In the genomic region with DNA sequence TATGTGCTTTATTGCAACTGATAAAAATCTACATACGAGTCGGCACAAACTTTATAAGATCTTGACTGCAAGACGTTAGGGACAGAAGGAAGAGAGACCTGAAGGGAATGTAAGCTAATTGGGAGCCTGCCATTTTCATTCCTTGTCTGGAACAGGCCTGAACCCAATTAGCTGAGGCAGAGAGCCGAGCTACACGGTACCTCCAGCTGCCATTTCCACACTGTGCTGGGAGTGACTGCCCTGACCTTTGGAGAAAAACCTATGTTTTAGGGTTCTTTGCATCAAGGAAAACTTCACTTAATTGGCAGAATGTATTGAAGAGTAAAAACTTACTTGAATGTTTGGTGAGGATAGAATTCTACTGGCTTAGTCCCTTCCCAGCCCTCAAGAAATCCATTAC, we compare ENCODE assay signal across 25 mouse cellular contexts.
DNase-seq lines count a peak whose midpoint lies in the region; ATAC-seq lines count a peak whose summit lies in the region.
"Had no signal": no experiment of that assay in that cellular context is flagged by ENCODE, and none has a peak within 500 bp of the region (broad histone marks: within the 10 kb centered on the region; RNA-seq: fewer than 3 reads in every experiment).

No protein-coding gene starts in this region.

- H3K36me3 ChIP-seq in embryonic facial prominence, embryonic 11.5 days (replicated peaks; ENCODE audit: control insufficient read depth, insufficient read depth, low read depth, low read length) = no peaks in the 10 kb centered on the region
- H3K36me3 ChIP-seq in embryonic facial prominence, embryonic 10.5 days (replicated peaks) = no peaks in the 10 kb centered on the region; the same call in 1 of the 2 replicates
- no peaks in the 10 kb centered on the region for H3K36me3 ChIP-seq in kidney, embryonic 15.5 days
- peaks cover 5% of the 10 kb centered on the region; the same call in 1 of the 2 replicates for H3K36me3 ChIP-seq in kidney, embryonic 16.5 days (ENCODE audit: insufficient read depth, low read length)
- H3K36me3 ChIP-seq in embryonic facial prominence, embryonic 13.5 days = peaks cover 7% of the 10 kb centered on the region; the same call in 1 of the 2 replicates
- 0 out of 2 replicates have a peak, but pooled peaks cover 2% of the 10 kb centered on the region for H3K36me3 ChIP-seq in limb, embryonic 12.5 days
- H3K36me3 ChIP-seq: hindbrain, embryonic 15.5 days; liver, embryonic 12.5 days; midbrain, embryonic 13.5 days had no signal

- H3K4me2 ChIP-seq in embryonic facial prominence, embryonic 11.5 days (ENCODE audit: low read depth, low read length) = no peak overlapping the region
- H3K4me2 ChIP-seq in kidney, embryonic 15.5 days = no peak overlapping the region
- no peak overlapping the region for H3K4me2 ChIP-seq in kidney, embryonic 16.5 days (replicated peaks; ENCODE audit: low read depth, low read length)
- H3K4me2 ChIP-seq in embryonic facial prominence, embryonic 13.5 days = no peak overlapping the region
- no peak overlapping the region for H3K4me2 ChIP-seq in limb, embryonic 12.5 days
- H3K4me2 ChIP-seq: heart, embryonic 11.5 days; hindbrain, embryonic 15.5 days; liver, embryonic 12.5 days; midbrain, embryonic 13.5 days had no signal

- H3K9ac ChIP-seq in embryonic facial prominence, embryonic 11.5 days (replicated peaks; ENCODE audit: low read length) = no peak overlapping the region
- H3K9ac ChIP-seq in kidney, embryonic 15.5 days = no peak overlapping the region
- H3K9ac ChIP-seq in kidney, embryonic 16.5 days (replicated peaks; ENCODE audit: low read length) = no peak overlapping the region
- H3K9ac ChIP-seq in embryonic facial prominence, embryonic 13.5 days = no peak overlapping the region
- no peak overlapping the region for H3K9ac ChIP-seq in limb, embryonic 12.5 days (replicated peaks)
- H3K9ac ChIP-seq: hindbrain, embryonic 15.5 days; liver, embryonic 12.5 days; midbrain, embryonic 13.5 days had no signal

- ATAC-seq in embryonic facial prominence, embryonic 11.5 days (replicated peaks; ENCODE audit: insufficient number of reproducible peaks, low FRiP score, low TSS enrichment, low read depth) = no peak
- no peak for ATAC-seq in kidney, embryonic 15.5 days (replicated peaks; ENCODE audit: low FRiP score)
- ATAC-seq in kidney, embryonic 16.5 days (ENCODE audit: low FRiP score, low TSS enrichment) = no peak
- ATAC-seq in embryonic facial prominence, embryonic 13.5 days (ENCODE audit: insufficient number of reproducible peaks, insufficient read depth, low FRiP score, low TSS enrichment, low read depth) = no peak
- no peak for ATAC-seq in limb, embryonic 12.5 days (ENCODE audit: insufficient number of reproducible peaks, insufficient read depth, low FRiP score, low TSS enrichment, low read depth)
- ATAC-seq: intestine, embryonic 16.5 days; liver, embryonic 12.5 days; midbrain, embryonic 13.5 days had no signal

- H3K9me3 ChIP-seq in embryonic facial prominence, embryonic 11.5 days (replicated peaks; ENCODE audit: control insufficient read depth, low read length) = no peaks in the 10 kb centered on the region
- no peaks in the 10 kb centered on the region for H3K9me3 ChIP-seq in embryonic facial prominence, embryonic 10.5 days
- H3K9me3 ChIP-seq in kidney, embryonic 15.5 days (replicated peaks) = no peaks in the 10 kb centered on the region
- H3K9me3 ChIP-seq in kidney, embryonic 16.5 days (ENCODE audit: low read length) = no peaks in the 10 kb centered on the region
- no peaks in the 10 kb centered on the region for H3K9me3 ChIP-seq in embryonic facial prominence, embryonic 13.5 days
- no peaks in the 10 kb centered on the region for H3K9me3 ChIP-seq in limb, embryonic 12.5 days
- H3K9me3 ChIP-seq: hindbrain, embryonic 15.5 days; liver, embryonic 12.5 days; midbrain, embryonic 13.5 days had no signal

- no peak overlapping the region for H3K27ac ChIP-seq in embryonic facial prominence, embryonic 11.5 days (replicated peaks; ENCODE audit: low read depth, low read length)
- no peak overlapping the region for H3K27ac ChIP-seq in embryonic facial prominence, embryonic 10.5 days (replicated peaks)
- H3K27ac ChIP-seq in kidney, embryonic 15.5 days = peak overlapping the region; percentile 51; the same call in 1 of the 2 replicates
- no peak overlapping the region for H3K27ac ChIP-seq in kidney, embryonic 16.5 days (ENCODE audit: low read length)
- peak overlapping the region; percentile 5; the same call in 1 of the 2 replicates for H3K27ac ChIP-seq in embryonic facial prominence, embryonic 13.5 days
- H3K27ac ChIP-seq in limb, embryonic 12.5 days = 0 out of 2 replicates have a peak overlapping the region, but pooled peaks have one; percentile 19
- H3K27ac ChIP-seq: gastrocnemius, adult 2 months; hindbrain, embryonic 15.5 days; left cerebral cortex, adult 2 months; liver, embryonic 12.5 days; midbrain, embryonic 13.5 days had no signal

- H3K4me1 ChIP-seq in embryonic facial prominence, embryonic 11.5 days (ENCODE audit: control insufficient read depth, insufficient read depth, low read length) = no peaks in the 10 kb centered on the region; the same call in 1 of the 2 replicates
- peaks cover 24% of the 10 kb centered on the region for H3K4me1 ChIP-seq in embryonic facial prominence, embryonic 10.5 days
- peaks cover 13% of the 10 kb centered on the region for H3K4me1 ChIP-seq in kidney, embryonic 15.5 days
- H3K4me1 ChIP-seq in kidney, embryonic 16.5 days (ENCODE audit: insufficient read depth, low read length) = peaks cover 3% of the 10 kb centered on the region
- peaks cover 24% of the 10 kb centered on the region for H3K4me1 ChIP-seq in embryonic facial prominence, embryonic 13.5 days
- peaks cover 21% of the 10 kb centered on the region for H3K4me1 ChIP-seq in limb, embryonic 12.5 days (replicated peaks)

- intact Hi-C loops in left cerebral cortex, postnatal 4 days (cut with DNase I) = no loop called here

- H3K4me3 ChIP-seq in embryonic facial prominence, embryonic 11.5 days (ENCODE audit: low read depth, low read length) = no peak overlapping the region
- H3K4me3 ChIP-seq in embryonic facial prominence, embryonic 10.5 days = no peak overlapping the region
- no peak overlapping the region for H3K4me3 ChIP-seq in kidney, embryonic 15.5 days (replicated peaks)
- H3K4me3 ChIP-seq in kidney, embryonic 16.5 days (ENCODE audit: low read length) = no peak overlapping the region
- no peak overlapping the region for H3K4me3 ChIP-seq in embryonic facial prominence, embryonic 13.5 days
- H3K4me3 ChIP-seq in limb, embryonic 12.5 days (replicated peaks) = no peak overlapping the region
- H3K4me3 ChIP-seq: gastrocnemius, adult 2 months; hindbrain, embryonic 15.5 days; left cerebral cortex, adult 2 months; liver, embryonic 12.5 days; midbrain, embryonic 13.5 days had no signal

- DNase-seq in embryonic facial prominence, embryonic 11.5 days (ENCODE audit: low spot score) = peak; percentile 30
- no peak for DNase-seq in embryonic facial prominence, embryonic 10.5 days (ENCODE audit: low spot score)
- DNase-seq in B cell, adult 2 months = no peak
- no peak for DNase-seq in left cerebral cortex, postnatal 4 days
- DNase-seq: adrenal gland, postnatal 36 days; cerebellum, adult 11-12 months; cerebellum, postnatal 14 days; gastrocnemius, adult 2 months; kidney, adult 9 months; kidney, postnatal 36 days; layer of hippocampus, adult 9-11 months; lung, adult 2 months; lung, postnatal 14 days; right cerebral cortex, postnatal 14 days; thymus, postnatal 36 days had no signal

- no peaks in the 10 kb centered on the region for H3K27me3 ChIP-seq in embryonic facial prominence, embryonic 11.5 days (ENCODE audit: control insufficient read depth, insufficient read depth, low read length)
- H3K27me3 ChIP-seq in embryonic facial prominence, embryonic 10.5 days (replicated peaks; ENCODE audit: low read depth, poor library complexity, severe bottlenecking) = no peaks in the 10 kb centered on the region
- no peaks in the 10 kb centered on the region for H3K27me3 ChIP-seq in kidney, embryonic 15.5 days
- no peaks in the 10 kb centered on the region for H3K27me3 ChIP-seq in kidney, embryonic 16.5 days (ENCODE audit: insufficient read depth, low read length)
- no peaks in the 10 kb centered on the region for H3K27me3 ChIP-seq in embryonic facial prominence, embryonic 13.5 days
- H3K27me3 ChIP-seq in limb, embryonic 12.5 days = no peaks in the 10 kb centered on the region
- H3K27me3 ChIP-seq: hindbrain, embryonic 15.5 days; liver, embryonic 12.5 days; midbrain, embryonic 13.5 days had no signal

- 33% methylated on average over 5 of the region's 5 CpGs for WGBS in embryonic facial prominence, embryonic 11.5 days
- WGBS in embryonic facial prominence, embryonic 10.5 days = 39% methylated on average over 5 of the region's 5 CpGs
- 62% methylated on average over 5 of the region's 5 CpGs for WGBS in kidney, embryonic 15.5 days
- WGBS in kidney, embryonic 16.5 days = 62% methylated on average over 5 of the region's 5 CpGs
- WGBS in embryonic facial prominence, embryonic 13.5 days = 26% methylated on average over 5 of the region's 5 CpGs
- 17% methylated on average over 5 of the region's 5 CpGs for WGBS in limb, embryonic 12.5 days

Comparison
In these comparisons a context has a peak if more than half of its experiments do, and no peak if none do; other contexts are left out.
1. H3K27ac ChIP-seq: peak in kidney, embryonic 15.5 days (single experiment), embryonic facial prominence, embryonic 13.5 days (single experiment) and limb, embryonic 12.5 days (single experiment); none in embryonic facial prominence, embryonic 11.5 days (single experiment), embryonic facial prominence, embryonic 10.5 days (single experiment) and kidney, embryonic 16.5 days (single experiment).